Mouse (Mus musculus) frontal cortex, postnatal 14 days (tissue): ENCODE results near the gene Arl4d.
"Not testable (repeated sequence)": the region's sequence is repeated elsewhere in the genome, so short reads cannot be mapped to it uniquely, and the experiment has no call there.

ENCODE experiments used
- DNase-seq, 2 experiments: peaks; one replicate each; pipeline ENCODE4 v3.0.0; 2022; ENCODE audit warnings: low spot score in 2 of 2

The Arl4d gene

GRCm38 (mm10) chr11:101645411-101646282, 19.7 kb upstream of the Arl4d start:
- DNase-seq: peak; percentile 54 to 68

DNA sequence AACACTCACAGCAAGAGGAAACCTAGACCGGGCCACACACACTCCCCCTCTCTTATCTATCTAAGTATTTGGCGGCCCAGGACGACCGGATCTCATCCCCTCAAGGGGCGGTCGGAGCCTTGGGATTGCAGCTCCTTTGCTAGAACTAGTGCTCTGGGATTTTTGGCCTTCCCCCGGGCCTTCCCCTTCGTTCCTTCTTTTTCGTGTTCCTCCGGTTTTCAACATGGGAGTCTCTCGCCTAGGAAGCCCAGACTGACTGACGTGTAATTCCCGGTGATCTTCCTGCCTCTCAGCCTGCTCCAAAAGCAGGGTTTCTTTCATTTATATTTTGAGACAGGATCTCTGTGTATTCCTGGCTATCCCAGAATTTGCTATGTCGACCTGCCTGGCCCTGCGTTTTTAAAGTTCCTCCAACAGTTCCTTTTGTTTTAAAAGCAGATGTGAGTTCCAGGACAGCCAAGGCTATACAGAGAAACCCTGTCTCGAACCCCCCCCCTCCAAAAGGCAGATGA, 19.0 kb upstream of the Arl4d start:
- DNase-seq: not testable (repeated sequence)

DNA sequence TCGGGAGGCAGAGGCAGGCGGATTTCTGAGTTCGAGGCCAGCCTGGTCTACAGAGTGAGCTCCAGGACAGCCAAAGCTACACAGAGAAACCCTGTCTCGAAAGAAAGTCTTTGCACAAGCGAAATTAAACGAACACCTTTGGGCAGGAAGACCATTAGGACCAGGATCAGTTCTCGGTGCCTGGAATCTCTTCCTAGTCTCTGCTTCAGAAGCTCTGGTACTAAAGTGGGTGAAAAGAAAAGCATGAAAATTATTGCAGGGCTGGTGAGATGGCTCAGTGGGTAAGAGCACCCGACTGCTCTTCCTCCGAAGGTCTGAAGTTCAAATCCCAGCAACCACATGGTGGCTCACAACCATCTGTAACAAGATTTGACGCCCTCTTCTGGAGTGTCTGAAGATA, 18.2 kb upstream of the Arl4d start:
- DNase-seq: not testable (repeated sequence)

- DNase-seq: no peak
Observed at GRCm38 (mm10) chr11:101656356-101656755, 9.0 kb upstream of the Arl4d start.

GRCm38 (mm10) chr11:101657528-101657885, 7.8 kb upstream of the Arl4d start:
- no peak for DNase-seq

DNA sequence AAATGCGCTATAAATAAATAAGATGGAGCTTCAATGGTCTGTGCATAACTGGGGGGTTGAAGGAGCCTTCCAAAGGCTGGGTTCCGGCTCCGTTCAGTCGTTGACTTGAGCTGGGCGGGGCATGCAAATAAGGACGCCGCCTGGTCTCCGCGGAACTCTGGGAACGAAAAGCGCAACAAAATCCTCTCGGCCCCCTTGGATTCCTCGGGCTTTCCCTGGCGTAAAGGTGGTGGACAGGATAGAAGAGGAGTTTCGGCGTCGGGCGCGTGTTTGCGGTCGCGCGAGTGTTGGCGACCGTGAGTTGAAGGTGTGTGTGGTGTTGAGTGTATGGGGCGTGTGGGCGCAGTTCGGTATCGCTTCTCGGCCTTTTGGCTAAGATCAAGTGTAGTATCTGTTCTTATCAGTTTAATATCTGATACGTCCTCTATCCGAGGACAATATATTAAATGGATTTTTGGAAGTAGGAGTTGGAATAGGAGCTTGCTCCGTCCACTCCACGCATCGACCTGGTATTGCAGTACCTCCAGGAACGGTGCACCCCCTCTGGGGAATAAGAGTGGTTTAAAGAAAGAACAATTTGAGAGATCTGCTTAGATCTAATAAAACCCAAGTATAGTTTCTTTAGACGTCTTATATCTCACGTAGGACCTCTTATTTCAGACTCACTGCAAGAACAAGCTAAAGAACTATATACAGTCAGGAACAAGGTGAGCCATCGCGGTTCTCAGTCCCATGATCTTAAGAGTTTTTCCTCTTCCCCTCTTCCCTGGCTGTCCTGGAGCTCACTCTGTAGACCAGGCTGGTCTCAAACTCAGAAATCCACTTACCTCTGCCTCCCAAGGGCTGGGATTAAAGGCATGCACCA, 7.2 kb upstream of the Arl4d start:
- peak; percentile 74 to 79 for DNase-seq

- peak in 1 of 2 experiments; percentile 53 for DNase-seq
Observed at GRCm38 (mm10) chr11:101658751-101659558, 6.4 kb upstream of the Arl4d start.

GRCm38 (mm10) chr11:101661191-101661590, 4.2 kb upstream of the Arl4d start:
- no peak for DNase-seq

DNA sequence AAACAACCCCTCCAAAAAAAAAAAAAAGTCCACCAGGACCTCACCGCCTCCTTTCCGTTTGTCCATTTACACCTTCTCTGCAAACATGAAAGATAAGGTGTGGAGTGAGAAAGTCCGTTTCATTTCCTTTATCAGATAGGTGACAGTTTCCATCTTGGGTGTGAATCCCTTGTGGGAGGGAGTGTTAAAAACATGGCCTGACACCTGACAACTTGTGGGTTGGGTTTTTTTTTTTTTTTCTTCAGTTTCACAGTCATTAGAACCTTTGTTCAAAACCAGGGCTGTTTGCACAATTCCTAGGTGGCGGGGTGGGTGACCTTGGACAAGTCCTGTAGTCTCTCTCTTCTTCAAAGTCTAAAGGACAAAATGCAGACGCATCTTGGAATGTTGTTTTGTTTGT, 3.6 kb upstream of the Arl4d start:
- DNase-seq: no peak

DNA sequence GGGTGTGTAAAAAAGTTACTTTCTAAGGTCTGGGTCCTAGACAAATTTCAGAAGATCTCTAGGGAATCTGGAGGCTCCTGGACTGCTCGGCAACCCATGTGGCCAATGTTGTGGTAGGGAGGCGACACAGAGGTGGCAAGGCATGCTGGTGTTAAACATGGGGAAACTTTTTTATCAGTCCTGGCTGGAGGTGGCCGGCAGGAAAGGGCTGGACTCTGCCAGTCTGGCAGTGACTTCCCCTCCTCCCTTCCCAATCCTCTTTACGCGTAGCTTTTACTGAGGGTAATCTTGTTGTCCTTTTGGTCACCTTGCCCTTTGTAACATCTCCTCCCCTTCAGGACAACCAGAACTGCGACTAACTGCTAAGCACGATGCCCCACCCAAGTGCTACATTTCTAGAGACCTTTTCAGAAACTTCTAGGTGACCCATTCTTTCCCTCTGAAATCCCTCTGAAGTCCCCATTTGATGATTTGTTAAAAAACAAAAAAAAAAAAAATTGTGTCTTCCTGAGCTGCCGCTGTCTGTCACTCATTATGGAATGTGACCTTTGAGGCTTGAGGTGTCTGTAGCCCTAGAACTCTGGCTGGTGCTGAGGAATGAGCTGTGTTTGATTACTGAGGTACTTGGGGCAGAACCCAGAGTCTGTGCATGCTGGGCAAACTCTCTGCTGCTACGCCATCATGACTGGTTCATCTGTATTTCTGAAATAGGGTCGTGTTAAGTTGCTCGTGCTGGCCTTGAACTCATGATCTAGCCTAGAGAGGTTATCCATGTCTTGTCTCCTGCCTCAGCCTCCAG, 1.9 kb upstream of the Arl4d start:
- no peak for DNase-seq

- no peak for DNase-seq
Observed at GRCm38 (mm10) chr11:101665636-101665992, 273 bp downstream of the Arl4d start.

GRCm38 (mm10) chr11:101666626-101667345, 1.4 kb downstream of the Arl4d start:
- no peak for DNase-seq

- DNase-seq: peak in 1 of 2 experiments; percentile 28
Observed at GRCm38 (mm10) chr11:101667871-101668532, 2.7 kb downstream of the Arl4d start.

GRCm38 (mm10) chr11:101668546-101669261, 3.4 kb downstream of the Arl4d start:
- DNase-seq: no peak

DNA sequence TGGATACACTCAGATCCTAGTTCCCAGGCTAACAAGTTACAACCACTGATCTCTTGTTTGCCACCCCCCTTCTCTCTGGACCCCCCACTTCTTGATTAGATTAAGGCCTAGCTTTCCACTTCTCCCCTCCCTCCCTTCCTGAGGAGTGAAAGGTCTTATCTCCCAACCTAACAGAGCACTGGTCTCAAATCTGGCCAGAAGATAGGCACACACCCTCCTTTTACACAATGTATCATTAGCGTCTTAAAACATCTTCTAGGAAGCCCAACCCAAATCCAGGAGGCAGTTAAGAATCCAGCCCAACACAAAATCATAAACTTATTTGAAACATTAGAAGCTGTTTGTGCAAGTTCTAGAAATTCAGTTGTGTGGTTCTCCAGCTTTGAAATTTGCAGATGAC, 5.0 kb downstream of the Arl4d start:
- no peak for DNase-seq

- DNase-seq: no peak
Observed at GRCm38 (mm10) chr11:101671255-101671654, 5.9 kb downstream of the Arl4d start.

DNA sequence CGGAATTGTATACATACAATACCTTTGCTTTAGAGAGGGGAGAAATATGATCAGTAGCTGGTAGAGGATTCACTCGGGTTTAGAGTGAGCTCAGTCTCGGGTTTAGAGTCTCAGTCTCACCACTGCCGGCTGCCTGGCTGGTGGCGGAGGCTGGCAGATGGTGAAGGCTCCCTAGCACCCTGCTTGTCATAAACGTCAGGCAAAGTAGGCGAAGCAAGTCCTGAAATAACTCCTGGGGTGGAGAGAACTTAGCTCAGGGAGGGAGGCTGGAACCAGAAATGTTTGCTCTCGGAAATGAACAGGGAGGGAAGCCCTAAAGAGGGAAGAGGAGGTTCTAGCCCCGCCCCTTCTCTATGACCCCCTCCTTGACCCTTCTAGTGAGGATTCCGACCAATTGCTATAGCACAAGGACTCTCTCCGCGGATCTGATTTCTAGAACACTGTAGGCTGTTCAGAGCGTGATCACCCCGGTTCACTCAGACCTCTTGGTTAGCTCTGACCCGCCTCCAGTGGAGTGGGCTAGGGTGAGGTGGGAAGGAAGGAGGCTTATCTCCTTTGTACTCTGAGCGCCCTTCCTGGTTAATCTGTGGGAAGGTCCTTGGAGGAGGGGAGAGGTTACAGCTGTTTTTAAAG, 7.8 kb downstream of the Arl4d start:
- peak; percentile 66 to 72 for DNase-seq

DNA sequence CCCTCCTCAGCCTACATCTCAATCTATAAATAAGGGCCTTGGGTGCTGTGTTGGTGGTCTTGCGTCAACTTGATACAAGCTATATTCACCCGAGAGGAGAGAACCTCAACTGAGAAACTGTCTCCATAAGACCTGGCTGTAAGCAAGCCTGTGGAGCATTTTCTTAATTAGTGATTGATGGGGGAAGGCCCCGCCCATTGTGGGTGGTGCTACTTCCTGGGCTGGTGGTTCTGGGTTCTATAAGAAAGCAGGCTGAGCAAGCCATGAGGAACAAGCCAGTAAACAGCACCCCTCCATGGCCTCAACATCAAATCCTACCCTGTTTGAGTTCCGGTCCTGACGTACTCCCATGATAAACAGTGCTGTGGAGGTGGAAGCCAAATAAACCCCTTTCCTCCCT, 8.8 kb downstream of the Arl4d start:
- no peak for DNase-seq

- no peak for DNase-seq
Observed at GRCm38 (mm10) chr11:101675349-101675748, 10.0 kb downstream of the Arl4d start.
